Mouse (Mus musculus): ENCODE results near the gene Arap1.

The Arap1 gene

GRCm38 (mm10) chr7:101347767-101348270 lies at the start of gene Arap1:
Gene Arap1 (plus strand): TSS chr7:101348067.
- in situ Hi-C loops (cut with MboI, MseI), result no loop called here

GRCm38 (mm10) chr7:101298375-101298774 lies 49.5 kb upstream of the Arap1 start:
- in situ Hi-C loops (cut with MboI, MseI), result loop anchor here (25.0 kb wide), 1 partner anchor 236 kb away; no protein-coding TSS in a partner anchor

- in situ Hi-C loops (cut with MboI, MseI), result loop anchor here (10.0 kb wide), 1 partner anchor 653 kb away; no protein-coding TSS in a partner anchor
These were observed 46.4 kb upstream of the Arap1 start for GRCm38 (mm10) chr7:101301361-101301880.

- in situ Hi-C loops (cut with MboI, MseI), result loop anchor here (10.0 kb wide), 1 partner anchor 653 kb away; no protein-coding TSS in a partner anchor
These were observed 45.9 kb upstream of the Arap1 start, which contains the start of gene Atg16l2 for GRCm38 (mm10) chr7:101301881-101302456. Gene Atg16l2 (minus strand): TSS chr7:101302251.

GRCm38 (mm10) chr7:101302691-101303090 lies 45.2 kb upstream of the Arap1 start:
- in situ Hi-C loops (cut with MboI, MseI), result loop anchor here (10.0 kb wide), 1 partner anchor 652 kb away; no protein-coding TSS in a partner anchor

GRCm38 (mm10) chr7:101306841-101307240 lies 41.0 kb upstream of the Arap1 start:
- in situ Hi-C loops (cut with MboI, MseI), result loop anchor here (10.0 kb wide), 1 partner anchor 648 kb away; no protein-coding TSS in a partner anchor

- in situ Hi-C loops (cut with MboI, MseI), result loop anchor here (10.0 kb wide), 2 partner anchors 65 to 645 kb away; no protein-coding TSS in a partner anchor
These were observed 37.9 kb upstream of the Arap1 start for GRCm38 (mm10) chr7:101309985-101310326.

- in situ Hi-C loops (cut with MboI, MseI), result loop anchor here (10.0 kb wide), 1 partner anchor 64 kb away; no protein-coding TSS in a partner anchor
These were observed 37.4 kb upstream of the Arap1 start for GRCm38 (mm10) chr7:101310327-101311028.

GRCm38 (mm10) chr7:101311061-101311460 lies 36.8 kb upstream of the Arap1 start:
- in situ Hi-C loops (cut with MboI, MseI), result loop anchor here (10.0 kb wide), 1 partner anchor 64 kb away; no protein-coding TSS in a partner anchor

- in situ Hi-C loops (cut with MboI, MseI), result loop anchor here (10.0 kb wide), 1 partner anchor 62 kb away; no protein-coding TSS in a partner anchor
These were observed 34.8 kb upstream of the Arap1 start for GRCm38 (mm10) chr7:101313033-101313432.

- in situ Hi-C loops (cut with MboI, MseI), result loop anchor here (10.0 kb wide), 1 partner anchor 60 kb away; no protein-coding TSS in a partner anchor
These were observed 33.5 kb upstream of the Arap1 start for GRCm38 (mm10) chr7:101314396-101314795.

- in situ Hi-C loops (cut with MboI, MseI), result loop anchor here (10.0 kb wide), 1 partner anchor 59 kb away; no protein-coding TSS in a partner anchor
These were observed 32.2 kb upstream of the Arap1 start for GRCm38 (mm10) chr7:101315699-101316098.

- in situ Hi-C loops (cut with MboI, MseI), result loop anchor here (10.0 kb wide), 1 partner anchor 58 kb away; no protein-coding TSS in a partner anchor
These were observed 31.3 kb upstream of the Arap1 start for GRCm38 (mm10) chr7:101316591-101317001.

GRCm38 (mm10) chr7:101317014-101317413 lies 30.9 kb upstream of the Arap1 start, which contains the start of gene Stard10:
Gene Stard10 (plus strand): TSS chr7:101317086.
- in situ Hi-C loops (cut with MboI, MseI), result loop anchor here (10.0 kb wide), 1 partner anchor 58 kb away; no protein-coding TSS in a partner anchor

GRCm38 (mm10) chr7:101318848-101319247 lies 29.0 kb upstream of the Arap1 start:
- in situ Hi-C loops (cut with MboI, MseI), result loop anchor here (10.0 kb wide), 1 partner anchor 56 kb away; no protein-coding TSS in a partner anchor

- in situ Hi-C loops (cut with MboI, MseI), result loop anchor here (10.0 kb wide), 1 partner anchor 55 kb away; no protein-coding TSS in a partner anchor
These were observed 28.1 kb upstream of the Arap1 start for GRCm38 (mm10) chr7:101319796-101320195.

GRCm38 (mm10) chr7:101320399-101321217 lies 27.3 kb upstream of the Arap1 start:
- in situ Hi-C loops (cut with MboI, MseI), result no loop called here

- in situ Hi-C loops (cut with MboI, MseI), result no loop called here
These were observed 26.5 kb upstream of the Arap1 start for GRCm38 (mm10) chr7:101321218-101321827.

- in situ Hi-C loops (cut with MboI, MseI), result no loop called here
These were observed 24.7 kb upstream of the Arap1 start for GRCm38 (mm10) chr7:101323141-101323594.
